ENCODE assay signal across 15 mouse cellular contexts in genomic region chr9:43754083-43754482, GRCm38 (mm10). TPM values are rescaled to one million over a fixed set of nuclear protein-coding genes. Genes with fewer than 3 reads are reported as not detected.
DNase-seq lines count a peak whose midpoint lies in the region; ATAC-seq and TF ChIP-seq lines count a peak whose summit lies in the region.
"Had no signal": no experiment of that assay in that cellular context is flagged by ENCODE, and none has a peak within 500 bp of the region (broad histone marks: within the 10 kb centered on the region; RNA-seq: fewer than 3 reads in every experiment).

No protein-coding gene starts in this region.

- H3K9ac ChIP-seq in forebrain, embryonic 14.5 days (ENCODE audit: low read length): no peak overlapping the region
- no peak overlapping the region for H3K9ac ChIP-seq in kidney, embryonic 15.5 days
- no peak overlapping the region for H3K9ac ChIP-seq in liver, embryonic 16.5 days (ENCODE audit: low read depth, low read length)
- H3K9ac ChIP-seq: embryonic facial prominence, embryonic 13.5 days; forebrain, postnatal 0 days; heart, embryonic 15.5 days; limb, embryonic 12.5 days had no signal

- peaks cover 47% of the 10 kb centered on the region for H3K36me3 ChIP-seq in forebrain, embryonic 10.5 days (replicated peaks)
- 0 out of 2 replicates have a peak, but pooled peaks cover 2% of the 10 kb centered on the region for H3K36me3 ChIP-seq in forebrain, embryonic 14.5 days (ENCODE audit: control insufficient read depth, insufficient read depth, low read length)
- H3K36me3 ChIP-seq in kidney, embryonic 15.5 days: no peaks in the 10 kb centered on the region
- H3K36me3 ChIP-seq in liver, embryonic 16.5 days (ENCODE audit: control insufficient read depth, insufficient read depth): no peaks in the 10 kb centered on the region
- H3K36me3 ChIP-seq: heart, embryonic 15.5 days; limb, embryonic 12.5 days had no signal

- H3K9me3 ChIP-seq in forebrain, embryonic 10.5 days: no peaks in the 10 kb centered on the region
- H3K9me3 ChIP-seq in forebrain, embryonic 14.5 days (replicated peaks; ENCODE audit: control insufficient read depth, low read length): no peaks in the 10 kb centered on the region
- H3K9me3 ChIP-seq in kidney, embryonic 15.5 days (replicated peaks): no peaks in the 10 kb centered on the region
- no peaks in the 10 kb centered on the region for H3K9me3 ChIP-seq in liver, embryonic 16.5 days (replicated peaks; ENCODE audit: control insufficient read depth, low read length)
- H3K9me3 ChIP-seq: embryonic facial prominence, embryonic 13.5 days; heart, embryonic 15.5 days; limb, embryonic 12.5 days had no signal

- no peak for DNase-seq in forebrain, embryonic 10.5 days (ENCODE audit: extremely low spot score, low spot score)
- DNase-seq in forebrain, embryonic 14.5 days (ENCODE audit: low spot score): no peak
- no peak for DNase-seq in T-cell, adult 2 months (ENCODE audit: low spot score)
- no peak for DNase-seq in lung, postnatal 10 days
- no peak for DNase-seq in urinary bladder, postnatal 10 days (ENCODE audit: low spot score)
- DNase-seq: adrenal gland, postnatal 10 days; cerebellum, postnatal 36 days; forebrain, postnatal 0 days had no signal

- H3K27ac ChIP-seq in forebrain, embryonic 10.5 days: peak overlapping the region; percentile 63; the same call in 1 of the 2 replicates
- no peak overlapping the region for H3K27ac ChIP-seq in forebrain, embryonic 14.5 days (ENCODE audit: low read depth, low read length)
- H3K27ac ChIP-seq in embryonic fibroblast, embryonic 13.5 days (ENCODE audit: insufficient read depth, low read length): peak overlapping the region; percentile 8; the same call in 1 of the 2 replicates
- H3K27ac ChIP-seq in kidney, embryonic 15.5 days: peak overlapping the region; percentile 41
- peak overlapping the region; percentile 34 for H3K27ac ChIP-seq in liver, embryonic 16.5 days (ENCODE audit: low read length)
- H3K27ac ChIP-seq: embryonic facial prominence, embryonic 13.5 days; heart, embryonic 15.5 days; limb, embryonic 12.5 days; macrophage had no signal

- no peaks in the 10 kb centered on the region for H3K27me3 ChIP-seq in forebrain, embryonic 10.5 days (ENCODE audit: poor library complexity, severe bottlenecking)
- H3K27me3 ChIP-seq in forebrain, embryonic 14.5 days (replicated peaks; ENCODE audit: control insufficient read depth, insufficient read depth, low read length): no peaks in the 10 kb centered on the region
- H3K27me3 ChIP-seq in kidney, embryonic 15.5 days: peaks cover 17% of the 10 kb centered on the region; the same call in 1 of the 2 replicates
- no peaks in the 10 kb centered on the region for H3K27me3 ChIP-seq in liver, embryonic 16.5 days (ENCODE audit: control insufficient read depth, insufficient read depth, low read depth, low read length)
- H3K27me3 ChIP-seq: embryonic facial prominence, embryonic 13.5 days had no signal

- H3K4me3 ChIP-seq in forebrain, embryonic 10.5 days: no peak overlapping the region
- no peak overlapping the region for H3K4me3 ChIP-seq in forebrain, embryonic 14.5 days (ENCODE audit: low read depth, low read length)
- no peak overlapping the region for H3K4me3 ChIP-seq in embryonic fibroblast, embryonic 13.5 days (ENCODE audit: insufficient read depth, low read length)
- H3K4me3 ChIP-seq in kidney, embryonic 15.5 days (replicated peaks): no peak overlapping the region
- no peak overlapping the region for H3K4me3 ChIP-seq in liver, embryonic 16.5 days (ENCODE audit: low read depth, low read length)
- H3K4me3 ChIP-seq: embryonic facial prominence, embryonic 13.5 days; heart, embryonic 15.5 days; limb, embryonic 12.5 days had no signal

- no peak for TF ChIP-seq POLR2A in embryonic fibroblast, embryonic 13.5 days (IDR thresholded peaks at IDR 0.05; ENCODE audit: low read depth, low read length)

- 67% methylated on average over 5 of the region's 5 CpGs for WGBS in forebrain, embryonic 10.5 days
- 75% methylated on average over 5 of the region's 5 CpGs for WGBS in forebrain, embryonic 14.5 days
- 42% methylated on average over 5 of the region's 5 CpGs for WGBS in kidney, embryonic 15.5 days
- 53% methylated on average over 5 of the region's 5 CpGs for WGBS in liver, embryonic 16.5 days (ENCODE audit: insufficient replicate concordance)

- no peak for TF ChIP-seq CTCF in embryonic fibroblast, embryonic 13.5 days (IDR thresholded peaks at IDR 0.05; ENCODE audit: borderline replicate concordance, insufficient read depth, low read length)

- H3K4me2 ChIP-seq in forebrain, embryonic 14.5 days (ENCODE audit: low read length): no peak overlapping the region
- H3K4me2 ChIP-seq in kidney, embryonic 15.5 days: no peak overlapping the region
- H3K4me2 ChIP-seq in liver, embryonic 16.5 days (ENCODE audit: low read depth, low read length): no peak overlapping the region
- H3K4me2 ChIP-seq: embryonic facial prominence, embryonic 13.5 days; limb, embryonic 12.5 days had no signal

- ATAC-seq in forebrain, embryonic 14.5 days: no peak
- 0 out of 2 replicates have a peak, but pooled peaks have one; percentile 20 for ATAC-seq in kidney, embryonic 15.5 days (replicated peaks; ENCODE audit: low FRiP score)
- ATAC-seq in liver, embryonic 16.5 days (ENCODE audit: low read depth): peak; percentile 61
- ATAC-seq: forebrain, postnatal 0 days had no signal

- H3K4me1 ChIP-seq in forebrain, embryonic 10.5 days: peaks cover 93% of the 10 kb centered on the region
- peaks cover 17% of the 10 kb centered on the region for H3K4me1 ChIP-seq in forebrain, embryonic 14.5 days (ENCODE audit: control insufficient read depth, insufficient read depth, low read length)
- peaks cover 16% of the 10 kb centered on the region; the same call in 1 of the 2 replicates for H3K4me1 ChIP-seq in embryonic fibroblast, embryonic 13.5 days (ENCODE audit: control insufficient read depth, insufficient read depth, low read length)
- peaks cover 61% of the 10 kb centered on the region for H3K4me1 ChIP-seq in kidney, embryonic 15.5 days
- H3K4me1 ChIP-seq in liver, embryonic 16.5 days (ENCODE audit: control insufficient read depth, low read depth, low read length): peaks cover 9% of the 10 kb centered on the region

RNA-seq across cellular contexts. Expression of gene Nectin1, which starts 10.3 kb away (rescaled TPM):
- 7.4 and 7.6 TPM in 2 replicates for polyA plus RNA-seq in forebrain, embryonic 10.5 days (2016; fragmentation: Nextera tagmentation; extraction: Ambion mirVana)
- polyA plus RNA-seq in forebrain, embryonic 14.5 days (2014; fragmentation: Nextera tagmentation; extraction: Ambion mirVana): 8.5 and 10.8 TPM in 2 replicates
- polyA plus RNA-seq in embryonic fibroblast, embryonic 13.5 days (2011; ENCODE audit: insufficient read length, low read depth, missing spikeins): 13.2 and 25.8 TPM in 2 replicates
- polyA plus RNA-seq in kidney, embryonic 15.5 days (2015; fragmentation: Nextera tagmentation; extraction: Ambion mirVana): 4.1 and 4.9 TPM in 2 replicates
- polyA plus RNA-seq in liver, embryonic 16.5 days (2015; fragmentation: Nextera tagmentation; extraction: Ambion mirVana): 1.6 and 1.7 TPM in 2 replicates
